In genomic region chr12:70812822-70813465, GRCm38 (mm10) we compare ENCODE assay signal across 17 mouse cellular contexts. TPM values are rescaled to one million over a fixed set of nuclear protein-coding genes. Genes with fewer than 3 reads are reported as not detected.
DNase-seq lines count a peak whose midpoint lies in the region; ATAC-seq and TF ChIP-seq lines count a peak whose summit lies in the region.
"Had no signal": no experiment of that assay in that cellular context is flagged by ENCODE, and none has a peak within 500 bp of the region (broad histone marks: within the 10 kb centered on the region; RNA-seq: fewer than 3 reads in every experiment).

No protein-coding gene starts in this region.

- intact Hi-C loops in gastrocnemius, adult 2 months (cut with DNase I), result no loop called here
- intact Hi-C loops in gastrocnemius, postnatal 36 days (cut with DNase I), result no loop called here

- peak overlapping the region; percentile 79 for H3K27ac ChIP-seq in gastrocnemius, adult 2 months
- H3K27ac ChIP-seq in intestine, embryonic 15.5 days, result no peak overlapping the region
- H3K27ac ChIP-seq in intestine, postnatal 0 days (ENCODE audit: low read depth, low read length), result no peak overlapping the region
- H3K27ac ChIP-seq in heart, embryonic 16.5 days (ENCODE audit: low read length), result peak overlapping the region; percentile 95
- no peak overlapping the region for H3K27ac ChIP-seq in forebrain, embryonic 10.5 days
- no peak overlapping the region for H3K27ac ChIP-seq in forebrain, postnatal 0 days (ENCODE audit: low read depth, low read length)
- H3K27ac ChIP-seq: macrophage; midbrain, embryonic 12.5 days had no signal

- H3K36me3 ChIP-seq in intestine, embryonic 15.5 days, result no peaks in the 10 kb centered on the region
- no peaks in the 10 kb centered on the region for H3K36me3 ChIP-seq in intestine, postnatal 0 days (ENCODE audit: control insufficient read depth, insufficient read depth)
- H3K36me3 ChIP-seq in heart, embryonic 16.5 days (ENCODE audit: control insufficient read depth, insufficient read depth), result no peaks in the 10 kb centered on the region
- H3K36me3 ChIP-seq in forebrain, embryonic 10.5 days (replicated peaks), result no peaks in the 10 kb centered on the region
- H3K36me3 ChIP-seq in forebrain, postnatal 0 days (ENCODE audit: insufficient read depth), result no peaks in the 10 kb centered on the region
- H3K36me3 ChIP-seq: midbrain, embryonic 12.5 days had no signal

- DNase-seq in gastrocnemius, adult 2 months, result no peak
- no peak for DNase-seq in gastrocnemius, postnatal 36 days
- peak; percentile 57 for DNase-seq in lung, postnatal 25 days (ENCODE audit: low spot score)
- DNase-seq in forebrain, embryonic 10.5 days (ENCODE audit: extremely low spot score, low spot score), result no peak
- DNase-seq in forebrain, postnatal 0 days, result no peak
- DNase-seq: adrenal gland, postnatal 14 days; kidney, adult 8-10 months; liver; thymus, postnatal 36 days had no signal

- WGBS in intestine, embryonic 15.5 days, result 19% methylated on average over 3 of the region's 3 CpGs
- 24% methylated on average over 3 of the region's 3 CpGs for WGBS in intestine, postnatal 0 days
- WGBS in heart, embryonic 16.5 days, result 15% methylated on average over 3 of the region's 3 CpGs
- WGBS in forebrain, embryonic 10.5 days, result 26% methylated on average over 3 of the region's 3 CpGs
- 24% methylated on average over 3 of the region's 3 CpGs for WGBS in forebrain, postnatal 0 days

- peaks cover 7% of the 10 kb centered on the region for H3K4me1 ChIP-seq in intestine, embryonic 15.5 days (replicated peaks)
- no peaks in the 10 kb centered on the region for H3K4me1 ChIP-seq in intestine, postnatal 0 days (replicated peaks; ENCODE audit: control insufficient read depth, insufficient read depth, low read length)
- H3K4me1 ChIP-seq in heart, embryonic 16.5 days (ENCODE audit: control insufficient read depth, insufficient read depth, low read length), result peaks cover 25% of the 10 kb centered on the region
- peaks cover 14% of the 10 kb centered on the region for H3K4me1 ChIP-seq in forebrain, embryonic 10.5 days
- H3K4me1 ChIP-seq in forebrain, postnatal 0 days (ENCODE audit: insufficient read depth), result peaks cover 3% of the 10 kb centered on the region; the same call in 1 of the 2 replicates
- H3K4me1 ChIP-seq: midbrain, embryonic 12.5 days had no signal

- ATAC-seq in intestine, embryonic 15.5 days, result peak; percentile 74
- ATAC-seq in intestine, postnatal 0 days, result no peak
- 0 out of 2 replicates have a peak, but pooled peaks have one; percentile 28 for ATAC-seq in heart, embryonic 16.5 days (replicated peaks; ENCODE audit: extremely low read depth, insufficient read depth, low FRiP score)
- ATAC-seq in forebrain, postnatal 0 days, result no peak
- ATAC-seq: CD4-positive, CD25-positive, alpha-beta regulatory T cell, adult 4 months; forebrain, embryonic 14.5 days; hindbrain, embryonic 16.5 days had no signal

- no peak overlapping the region for H3K4me3 ChIP-seq in gastrocnemius, adult 2 months
- H3K4me3 ChIP-seq in intestine, embryonic 15.5 days (replicated peaks), result no peak overlapping the region
- no peak overlapping the region for H3K4me3 ChIP-seq in intestine, postnatal 0 days (ENCODE audit: low read depth, low read length)
- H3K4me3 ChIP-seq in heart, embryonic 16.5 days (ENCODE audit: low read length), result no peak overlapping the region
- H3K4me3 ChIP-seq in forebrain, embryonic 10.5 days, result no peak overlapping the region
- H3K4me3 ChIP-seq in forebrain, postnatal 0 days (ENCODE audit: low read depth, low read length), result no peak overlapping the region
- H3K4me3 ChIP-seq: midbrain, embryonic 12.5 days had no signal

- no peaks in the 10 kb centered on the region for H3K9me3 ChIP-seq in intestine, embryonic 15.5 days
- no peaks in the 10 kb centered on the region for H3K9me3 ChIP-seq in intestine, postnatal 0 days (ENCODE audit: control insufficient read depth)
- H3K9me3 ChIP-seq in heart, embryonic 16.5 days (replicated peaks; ENCODE audit: control insufficient read depth, low read length), result no peaks in the 10 kb centered on the region
- H3K9me3 ChIP-seq in forebrain, embryonic 10.5 days, result no peaks in the 10 kb centered on the region
- no peaks in the 10 kb centered on the region for H3K9me3 ChIP-seq in forebrain, postnatal 0 days (ENCODE audit: low read length)
- H3K9me3 ChIP-seq: midbrain, embryonic 12.5 days had no signal

- no peak overlapping the region for H3K4me2 ChIP-seq in intestine, embryonic 15.5 days (replicated peaks)
- H3K4me2 ChIP-seq in intestine, postnatal 0 days (replicated peaks; ENCODE audit: low read depth), result no peak overlapping the region
- peak overlapping the region; percentile 15; the same call in 1 of the 2 replicates for H3K4me2 ChIP-seq in heart, embryonic 16.5 days (ENCODE audit: low read depth, low read length)
- H3K4me2 ChIP-seq in forebrain, postnatal 0 days (ENCODE audit: low read depth), result no peak overlapping the region
- H3K4me2 ChIP-seq: midbrain, embryonic 12.5 days had no signal

- H3K9ac ChIP-seq in intestine, embryonic 15.5 days, result no peak overlapping the region
- H3K9ac ChIP-seq in intestine, postnatal 0 days (ENCODE audit: low read depth, low read length), result no peak overlapping the region
- H3K9ac ChIP-seq in heart, embryonic 16.5 days (ENCODE audit: low read length), result peak overlapping the region; percentile 47
- no peak overlapping the region for H3K9ac ChIP-seq in forebrain, postnatal 0 days
- H3K9ac ChIP-seq: midbrain, embryonic 12.5 days had no signal

- no peaks in the 10 kb centered on the region for H3K27me3 ChIP-seq in intestine, embryonic 15.5 days (replicated peaks)
- H3K27me3 ChIP-seq in intestine, postnatal 0 days (replicated peaks; ENCODE audit: control insufficient read depth, insufficient read depth, low read length), result no peaks in the 10 kb centered on the region
- H3K27me3 ChIP-seq in heart, embryonic 16.5 days (ENCODE audit: control insufficient read depth, insufficient read depth, low read length), result no peaks in the 10 kb centered on the region
- H3K27me3 ChIP-seq in forebrain, embryonic 10.5 days (ENCODE audit: poor library complexity, severe bottlenecking), result no peaks in the 10 kb centered on the region
- no peaks in the 10 kb centered on the region for H3K27me3 ChIP-seq in forebrain, postnatal 0 days (ENCODE audit: insufficient read depth, low read length)
- H3K27me3 ChIP-seq: midbrain, embryonic 12.5 days had no signal

- no peak for TF ChIP-seq CTCF in gastrocnemius, adult 2 months (IDR thresholded peaks at IDR 0.05)
- TF ChIP-seq CTCF in intestine, postnatal 0 days (IDR thresholded peaks at IDR 0.05; ENCODE audit: low read depth), result no peak
- no peak for TF ChIP-seq CTCF in forebrain, postnatal 0 days (IDR thresholded peaks at IDR 0.05; ENCODE audit: low read depth)

RNA-seq across cellular contexts. Expression of gene Frmd6, which starts 12.4 kb away (rescaled TPM):
- total RNA-seq in gastrocnemius, adult 2 months (2021), result 10 to 100 TPM in 1 of 2 experiments, 1 to 10 TPM in 1; 9.8 to 14.2 TPM
- total RNA-seq in gastrocnemius, postnatal 36 days (2021), result 10 to 100 TPM; 14.2 to 14.4 TPM
- 14.1 and 14.4 TPM in 2 replicates for polyA plus RNA-seq in intestine, embryonic 15.5 days (2015; fragmentation: Nextera tagmentation; extraction: Ambion mirVana)
- 5.9 and 6.3 TPM in 2 replicates for polyA plus RNA-seq in intestine, postnatal 0 days (2015; fragmentation: Nextera tagmentation; extraction: Ambion mirVana)
- polyA plus RNA-seq in heart, embryonic 16.5 days (2015; fragmentation: Nextera tagmentation; extraction: Ambion mirVana), result 25.7 and 27.7 TPM in 2 replicates
- 25.1 and 27.8 TPM in 2 replicates for polyA plus RNA-seq in forebrain, embryonic 10.5 days (2016; fragmentation: Nextera tagmentation; extraction: Ambion mirVana)
- total RNA-seq in forebrain, postnatal 0 days (2014; rRNA removed), result 10.6 and 11.0 TPM in 2 replicates
- 6.9 and 7.4 TPM in 2 replicates for polyA plus RNA-seq in forebrain, postnatal 0 days (2015; fragmentation: Nextera tagmentation; extraction: Ambion mirVana)

Comparison
In these comparisons a context has a peak if more than half of its experiments do, and no peak if none do; other contexts are left out.
1. ATAC-seq: peak in intestine, embryonic 15.5 days (single experiment) and heart, embryonic 16.5 days (single experiment); none in intestine, postnatal 0 days (single experiment) and forebrain, postnatal 0 days (single experiment).
2. H3K27ac ChIP-seq: peak in gastrocnemius, adult 2 months (single experiment) and heart, embryonic 16.5 days (single experiment); none in intestine, embryonic 15.5 days (single experiment), intestine, postnatal 0 days (single experiment), forebrain, embryonic 10.5 days (single experiment) and forebrain, postnatal 0 days (single experiment).